Mouse (Mus musculus): ENCODE measurements around the gene Rhoc. TPM values are rescaled to one million over a fixed set of nuclear protein-coding genes. Genes with fewer than 3 reads are reported as not detected.

The Rhoc gene
- total and polyA plus RNA-seq, 3 experiments: 0.21 TPM; not detected in 2

DNA sequence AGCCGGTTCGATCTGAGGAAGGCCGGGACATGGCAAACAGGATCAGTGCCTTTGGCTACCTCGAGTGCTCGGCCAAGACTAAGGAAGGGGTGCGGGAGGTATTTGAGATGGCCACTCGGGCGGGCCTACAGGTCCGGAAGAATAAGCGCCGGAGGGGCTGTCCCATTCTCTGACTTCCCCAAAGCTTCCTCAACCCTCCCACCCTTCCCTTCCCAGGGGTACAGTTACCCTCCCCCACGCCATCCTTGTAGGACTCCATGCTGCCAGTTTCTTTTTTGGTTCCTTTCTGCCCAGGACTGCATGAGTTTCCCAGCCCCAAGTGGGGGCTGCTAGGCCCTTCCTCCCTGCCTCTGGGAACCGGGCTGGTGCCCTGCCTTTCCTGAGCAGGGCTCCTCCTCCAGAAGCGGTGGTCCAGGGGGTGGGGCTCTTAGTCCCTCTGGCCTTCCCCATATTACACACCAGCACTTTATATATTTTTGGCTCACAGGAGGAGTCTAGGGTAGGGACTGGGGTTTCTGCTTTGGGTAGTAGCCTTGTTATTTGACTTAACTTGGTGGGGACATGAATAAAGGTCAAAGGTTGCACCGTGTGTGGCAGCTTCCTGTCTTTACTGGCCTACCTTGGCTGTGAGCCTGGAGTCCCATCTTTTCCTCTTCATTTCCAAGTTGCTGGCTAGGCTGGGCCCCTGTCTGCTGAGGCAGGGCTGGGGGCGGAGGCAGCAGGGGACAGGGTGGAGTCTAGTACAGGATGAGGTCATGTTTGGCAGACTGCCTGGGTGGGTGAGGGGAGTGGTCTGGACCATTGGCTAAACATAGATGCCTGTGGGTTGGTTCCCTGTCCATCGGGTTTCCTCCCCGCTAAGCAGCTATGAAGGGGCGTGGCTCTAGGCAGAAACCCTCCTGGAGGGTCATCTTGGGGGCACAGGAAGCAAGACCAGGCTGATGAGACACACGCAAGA, 6.0 kb downstream of the Rhoc start:
- peak; percentile 35 for DNase-seq (ENCODE audit: low read depth, low spot score)
- Histone ChIP-seq H3K79me2 (ENCODE audit: control insufficient read depth, insufficient read depth, low read length, poor library complexity) (no peaks in the 10 kb centered on the region), H3K4me3 (ENCODE audit: control insufficient read depth in 1 of 2, insufficient read depth in 1 of 2, low read depth in 2 of 2, low read length in 2 of 2) (no peak overlapping the region), H3K9ac (ENCODE audit: control insufficient read depth, low read depth, low read length, poor library complexity, severe bottlenecking) (no peak overlapping the region), H3K4me1 (ENCODE audit: control insufficient read depth in 1 of 2, insufficient read depth in 2 of 2, low read length in 2 of 2) (peaks cover 4 to 11% of the 10 kb centered on the region in 2 experiments), H3K9me3 (replicated peaks; ENCODE audit: insufficient read depth, low read length) (no peaks in the 10 kb centered on the region), H3K27me3 (ENCODE audit: control insufficient read depth in 1 of 2, insufficient read depth in 2 of 2, low read length in 2 of 2) (no peaks in the 10 kb centered on the region), H3K36me3 (ENCODE audit: control insufficient read depth in 1 of 2, insufficient read depth in 2 of 2, low read length in 2 of 2) (peaks cover 0 to 13% of the 10 kb centered on the region in 2 experiments; a peak in 3 of 4 replicates), H3K27ac (ENCODE audit: control insufficient read depth, low read depth, low read length) (no peak overlapping the region)
- no peak for TF ChIP-seq USF2 (IDR thresholded peaks at IDR 0.05; ENCODE audit: borderline replicate concordance in 1 of 2, insufficient read depth in 1 of 2, low read depth in 1 of 2, low read length in 2 of 2)
- no peak for TF ChIP-seq KAT2A (conservative IDR thresholded peaks at IDR 0.05; ENCODE audit: low read depth, low read length)
- TF ChIP-seq GABPA (IDR thresholded peaks at IDR 0.05; ENCODE audit: low read depth, low read length): no peak
- no peak for TF ChIP-seq HCFC1 (IDR thresholded peaks at IDR 0.05; ENCODE audit: low read depth, low read length)
- TF ChIP-seq RAD21 (IDR thresholded peaks at IDR 0.05; ENCODE audit: low read depth, low read length): no peak
- no peak for TF ChIP-seq MAX (IDR thresholded peaks at IDR 0.05; ENCODE audit: low read length)
- TF ChIP-seq CHD2 (IDR thresholded peaks at IDR 0.05; ENCODE audit: low read length): no peak
- TF ChIP-seq GATA1 (IDR thresholded peaks at IDR 0.05; ENCODE audit: low read depth, low read length): no peak
- no peak for TF ChIP-seq POLR2AphosphoS5 (IDR thresholded peaks at IDR 0.05; ENCODE audit: borderline replicate concordance, low read depth, low read length)
- no peak for TF ChIP-seq UBTF (IDR thresholded peaks at IDR 0.05; ENCODE audit: borderline replicate concordance, insufficient read depth, low read depth, low read length)
- no peak for TF ChIP-seq ETS1 (IDR thresholded peaks at IDR 0.05; ENCODE audit: low read depth, low read length)
- no peak for TF ChIP-seq TAL1 (IDR thresholded peaks at IDR 0.05; ENCODE audit: low read length)
- no peak for TF ChIP-seq ZNF384 (IDR thresholded peaks at IDR 0.05; ENCODE audit: low read depth, low read length)

DNA sequence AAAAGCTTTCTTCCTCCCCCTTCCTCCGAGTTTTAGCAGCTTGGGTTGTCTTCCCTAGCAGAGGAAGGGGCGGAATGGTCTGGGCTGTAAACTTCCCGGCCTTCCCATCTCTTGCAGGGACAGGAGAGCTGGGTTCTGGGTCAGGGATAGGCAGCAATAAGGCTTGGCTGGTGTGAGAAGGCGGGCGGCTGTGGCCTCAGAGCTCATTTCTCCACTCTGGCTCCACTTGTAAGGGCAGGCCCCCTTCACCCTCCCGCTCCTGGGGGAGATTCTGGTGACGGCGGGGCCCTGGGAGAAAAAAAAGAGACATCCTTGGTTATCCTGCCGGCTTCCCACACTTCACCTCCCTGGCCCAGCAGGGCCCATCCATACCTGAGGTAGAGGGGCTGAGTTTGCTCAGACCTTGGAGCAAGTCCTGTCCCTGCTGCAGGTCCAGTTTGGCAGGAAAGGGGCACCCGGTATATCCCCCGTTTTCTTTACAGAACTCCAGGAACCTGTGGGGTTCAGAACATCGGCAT, 6.8 kb downstream of the Rhoc start:
- no peak overlapping the region for H3K27ac ChIP-seq (ENCODE audit: control insufficient read depth, low read depth, low read length)
- no peak for TF ChIP-seq USF2 (IDR thresholded peaks at IDR 0.05; ENCODE audit: borderline replicate concordance in 1 of 2, insufficient read depth in 1 of 2, low read depth in 1 of 2, low read length in 2 of 2)
- TF ChIP-seq MAX (IDR thresholded peaks at IDR 0.05; ENCODE audit: low read length): no peak
- no peak for TF ChIP-seq CTCF (IDR thresholded peaks at IDR 0.05 in 2 of 3, conservative IDR thresholded peaks at IDR 0.05 in 1 of 3; ENCODE audit: control insufficient read depth in 1 of 3, insufficient read depth in 1 of 3, low read depth in 2 of 3, low read length in 3 of 3, poor library complexity in 1 of 3, severe bottlenecking in 1 of 3)
- no peak for TF ChIP-seq RAD21 (IDR thresholded peaks at IDR 0.05; ENCODE audit: low read depth, low read length)
- no peak for TF ChIP-seq POLR2A (IDR thresholded peaks at IDR 0.05; ENCODE audit: control insufficient read depth in 1 of 2, insufficient read depth in 1 of 2, low read depth in 1 of 2, low read length in 2 of 2, poor library complexity in 1 of 2)
- H3K4me1 ChIP-seq (ENCODE audit: control insufficient read depth in 1 of 2, insufficient read depth in 2 of 2, low read length in 2 of 2): peaks cover 4 to 11% of the 10 kb centered on the region in 2 experiments
- H3K4me3 ChIP-seq (ENCODE audit: control insufficient read depth in 1 of 2, insufficient read depth in 1 of 2, low read depth in 2 of 2, low read length in 2 of 2): no peak overlapping the region
- H3K9ac ChIP-seq (ENCODE audit: control insufficient read depth, low read depth, low read length, poor library complexity, severe bottlenecking): no peak overlapping the region
- peaks cover 0 to 13% of the 10 kb centered on the region in 2 experiments; a peak in 3 of 4 replicates for H3K36me3 ChIP-seq (ENCODE audit: control insufficient read depth in 1 of 2, insufficient read depth in 2 of 2, low read length in 2 of 2)
- H3K79me2 ChIP-seq (ENCODE audit: control insufficient read depth, insufficient read depth, low read length, poor library complexity): no peaks in the 10 kb centered on the region
- no peaks in the 10 kb centered on the region for H3K27me3 ChIP-seq (ENCODE audit: control insufficient read depth in 1 of 2, insufficient read depth in 2 of 2, low read length in 2 of 2)
- no peak for DNase-seq (ENCODE audit: low read depth, low spot score)
- H3K9me3 ChIP-seq (replicated peaks; ENCODE audit: insufficient read depth, low read length): no peaks in the 10 kb centered on the region

All from MEL (cell line).